Mouse (Mus musculus) bone marrow, adult 2 months (tissue): ENCODE results near the gene Htr1d. TPM values are rescaled to one million over a fixed set of nuclear protein-coding genes. Genes with fewer than 3 reads are reported as not detected.

ENCODE experiments used
- H3K27ac ChIP-seq: fragments of 200-500 bp; 2 replicates; pipeline ENCODE4 v1.5.1; 2012; ENCODE audit warnings: low read depth, mild to moderate bottlenecking, control low read depth, inconsistent platforms, low read length; ENCODE audit not compliant: control insufficient read depth, poor library complexity, insufficient read depth
- H3K4me1 ChIP-seq: fragments of 200-500 bp; 2 replicates; pipeline ENCODE4 v1.6.1; 2011; ENCODE audit warnings: low read length; ENCODE audit not compliant: control insufficient read depth, insufficient read depth
- H3K4me3 ChIP-seq: fragments of 200-500 bp; replicated peaks from 2 replicates; pipeline ENCODE3; 2011; ENCODE audit warnings: mild to moderate bottlenecking, low read depth, low read length, control low read depth; ENCODE audit not compliant: control insufficient read depth
- CTCF ChIP-seq: fragments of 200-500 bp; IDR thresholded peaks from 2 replicates; pipeline ENCODE4 v1.5.1; 2011; ENCODE audit warnings: low read length, control low read depth; ENCODE audit not compliant: control insufficient read depth, insufficient read depth
- POLR2A ChIP-seq: fragments of 200-500 bp; IDR thresholded peaks from 2 replicates; pipeline ENCODE4 v1.6.1; 2011; ENCODE audit warnings: low read depth, mild to moderate bottlenecking, control low read depth, low read length, borderline replicate concordance; ENCODE audit not compliant: control insufficient read depth
- WGBS: fragments of 180-500 bp; shearing (Covaris S2); methylation state at CpG from one replicate; pipeline ENCODE4 v1.1.7; 2018; 5-methylcytosine and 5-hydroxymethylcytosine counted together
- polyA plus RNA-seq: library from polyadenylated mRNA; stranded (reverse); fragments of >200 nt; gene quantifications from 2 replicates; pipeline ENCODE4 v1.2.4, GENCODE M21; 2011; ENCODE audit warnings: low replicate concordance; ENCODE audit not compliant: missing spikeins, insufficient read depth, insufficient read length

The Htr1d gene
- not detected in 2 replicates for polyA plus RNA-seq

DNA sequence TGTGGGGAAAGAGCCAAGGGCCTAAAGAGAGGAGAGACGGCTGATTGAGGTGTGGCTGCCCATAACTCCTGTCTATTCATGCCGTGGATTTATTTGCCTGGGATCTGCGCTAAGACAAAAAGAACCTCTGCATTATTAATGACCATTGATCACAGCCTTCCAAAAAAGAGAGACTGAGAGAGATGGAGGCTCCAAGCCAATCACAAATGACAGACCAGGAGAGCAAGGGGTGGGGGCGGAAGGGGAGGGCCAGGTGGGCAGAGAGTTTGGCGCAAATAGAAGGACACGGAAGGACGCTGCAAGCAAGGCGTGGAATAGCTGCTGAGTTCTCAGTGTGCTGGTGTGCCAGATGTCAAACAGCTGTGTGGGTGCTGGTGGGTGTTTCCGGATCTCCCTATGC is at the start of gene Htr1d:
Htr1d (plus strand) TSS at position 301 of the 400 bp plus-strand sequence.
- no peak within 1 kb of the TSS for H3K27ac ChIP-seq
- no peak within 1 kb of the TSS for H3K4me3 ChIP-seq
- TF ChIP-seq CTCF (no peak), POLR2A (no peak)
- no peaks in the 10 kb centered on the region for H3K4me1 ChIP-seq
- WGBS = 78% methylated on average over 9 of the region's 9 CpGs

DNA sequence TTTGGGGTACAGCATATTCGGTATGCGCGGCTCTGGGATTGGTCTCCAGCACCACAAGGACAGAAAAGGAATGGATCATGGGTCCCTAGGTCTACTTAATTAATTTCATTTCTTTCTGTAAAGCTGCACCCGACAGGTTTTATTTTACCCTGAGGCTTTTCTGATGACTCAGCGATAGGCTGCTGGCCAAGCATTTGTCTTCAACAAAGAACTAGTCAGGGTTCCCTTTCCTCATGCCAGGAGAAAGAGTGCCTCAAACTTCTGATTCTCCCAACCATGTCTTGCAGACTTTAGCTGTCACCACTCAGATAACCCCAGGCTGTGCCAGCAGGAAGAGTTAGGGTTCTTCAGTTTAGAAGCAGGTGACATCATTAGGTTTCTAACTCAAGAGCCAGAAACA is 46.3 kb upstream of the Htr1d start:
- TF ChIP-seq CTCF (no peak), POLR2A (no peak)
- Histone ChIP-seq H3K27ac (no peak overlapping the region), H3K4me1 (no peaks in the 10 kb centered on the region), H3K4me3 (no peak overlapping the region)
- WGBS = 67% methylated on average over 5 of the region's 5 CpGs

DNA sequence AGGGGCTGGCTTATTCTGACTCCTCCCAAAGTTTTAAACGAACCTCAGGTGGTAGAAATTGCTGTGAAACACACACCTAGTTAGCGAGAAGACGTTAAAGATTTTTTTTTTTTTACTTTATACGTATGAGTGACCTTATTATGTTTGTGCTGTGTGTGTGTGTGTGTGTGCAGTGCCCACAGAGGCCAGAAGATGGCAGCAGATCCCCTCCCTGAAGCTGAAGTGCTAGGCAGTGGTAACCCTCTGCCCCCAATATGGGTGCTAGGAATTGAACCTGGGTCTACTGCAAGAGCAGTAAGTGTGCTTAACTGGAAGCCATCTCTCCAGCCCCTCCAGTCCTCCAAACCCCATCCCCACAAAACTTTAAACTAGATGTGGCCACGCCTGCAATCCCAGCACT is 40.3 kb upstream of the Htr1d start:
- H3K27ac ChIP-seq = no peak overlapping the region
- no peaks in the 10 kb centered on the region for H3K4me1 ChIP-seq
- H3K4me3 ChIP-seq = no peak overlapping the region
- 79% methylated on average over 5 of the region's 5 CpGs for WGBS
- TF ChIP-seq CTCF (peak; percentile 40; the same call in 1 of the 2 replicates), POLR2A (no peak)

DNA sequence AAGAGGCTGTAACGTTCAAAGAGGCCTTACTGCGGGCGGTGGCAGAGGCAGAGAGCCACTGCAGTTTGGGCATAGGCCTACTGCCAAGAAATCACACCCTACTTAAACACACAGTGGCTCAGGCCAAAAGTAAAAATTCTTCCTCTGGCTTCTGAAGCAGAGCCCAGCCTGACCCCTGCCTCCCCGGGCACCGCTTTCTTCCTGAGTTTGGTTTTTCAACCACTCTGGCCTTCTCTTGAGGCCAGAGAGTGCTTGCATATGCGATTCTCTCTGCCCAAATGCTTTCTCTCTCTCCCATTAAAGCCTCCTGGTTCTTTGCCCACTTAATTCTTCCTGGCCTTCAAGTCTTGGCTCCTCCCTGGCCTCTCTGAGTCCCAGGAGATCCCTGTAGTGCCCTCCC is 39.5 kb upstream of the Htr1d start:
- WGBS = 88% methylated on average over 6 of the region's 6 CpGs
- Histone ChIP-seq H3K4me3 (no peak overlapping the region), H3K27ac (no peak overlapping the region), H3K4me1 (no peaks in the 10 kb centered on the region)
- no peak for TF ChIP-seq CTCF

DNA sequence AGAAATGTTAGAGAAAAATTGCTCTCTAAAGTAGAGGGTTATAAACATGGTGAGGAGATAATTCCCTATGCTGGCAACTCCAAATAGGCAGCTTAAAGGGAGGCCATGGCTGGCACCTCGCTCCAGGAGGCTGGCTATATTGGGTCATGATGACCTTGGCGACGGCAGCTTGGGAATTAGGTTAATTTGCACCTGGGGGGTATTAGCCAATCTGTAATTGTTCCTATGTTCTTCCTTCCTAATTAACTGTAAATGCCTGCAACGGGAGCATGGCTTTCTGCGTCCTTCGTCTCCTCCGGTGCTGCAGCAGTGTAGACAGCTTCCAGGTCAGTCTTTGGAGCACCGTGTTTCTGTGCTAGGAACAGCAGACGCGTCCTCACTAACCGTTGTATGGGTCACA is 36.1 kb upstream of the Htr1d start:
- no peak for TF ChIP-seq CTCF
- no peak for TF ChIP-seq POLR2A
- no peak overlapping the region for H3K4me3 ChIP-seq
- WGBS = 65% methylated on average over 11 of the region's 11 CpGs
- H3K4me1 ChIP-seq = no peaks in the 10 kb centered on the region
- H3K27ac ChIP-seq = no peak overlapping the region

DNA sequence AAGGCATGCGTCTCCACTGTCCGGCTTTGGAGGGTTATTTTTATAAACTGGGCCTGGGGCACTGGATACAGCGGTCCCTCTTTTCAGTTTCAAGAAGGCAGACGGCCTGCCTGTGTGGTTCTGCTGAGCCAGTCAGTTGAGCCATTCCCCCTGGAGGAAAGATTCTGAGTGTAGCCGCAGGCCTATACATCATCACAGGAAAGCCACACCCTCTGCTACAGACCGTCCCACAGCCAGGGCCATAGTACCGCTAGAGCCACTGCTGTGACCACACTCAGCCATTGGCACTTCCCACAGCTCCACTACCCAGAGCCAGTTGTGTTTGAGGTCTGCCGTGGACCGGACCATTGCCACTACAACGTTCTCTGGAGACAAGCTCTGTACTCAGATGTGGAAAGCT is 21.5 kb upstream of the Htr1d start:
- 72% methylated on average over 10 of the region's 10 CpGs for WGBS
- Histone ChIP-seq H3K4me1 (no peaks in the 10 kb centered on the region), H3K4me3 (no peak overlapping the region), H3K27ac (no peak overlapping the region)
- TF ChIP-seq CTCF = no peak
- no peak for TF ChIP-seq POLR2A

DNA sequence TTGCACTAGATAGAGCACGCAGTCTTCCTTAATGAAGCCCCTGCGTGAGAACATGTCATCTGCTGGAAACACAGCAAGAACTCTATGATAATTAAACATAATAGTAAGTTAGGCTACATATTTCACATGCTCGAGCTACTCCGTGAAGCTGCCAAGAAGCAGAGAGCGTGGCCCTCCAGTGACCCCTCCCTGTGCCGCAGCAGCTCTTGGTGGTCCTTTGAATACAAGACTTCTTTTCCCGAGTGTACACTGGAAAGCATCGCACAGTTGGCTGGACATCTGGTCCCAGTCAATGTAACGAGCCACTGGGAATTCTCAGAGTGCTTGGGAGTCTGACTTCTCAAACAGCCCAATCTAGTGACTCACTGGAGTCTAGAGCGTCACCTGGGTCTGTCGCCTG is 15.5 kb upstream of the Htr1d start:
- no peak for TF ChIP-seq POLR2A
- no peak for TF ChIP-seq CTCF
- Histone ChIP-seq H3K4me3 (no peak overlapping the region), H3K4me1 (no peaks in the 10 kb centered on the region), H3K27ac (no peak overlapping the region)
- 87% methylated on average over 11 of the region's 11 CpGs for WGBS

DNA sequence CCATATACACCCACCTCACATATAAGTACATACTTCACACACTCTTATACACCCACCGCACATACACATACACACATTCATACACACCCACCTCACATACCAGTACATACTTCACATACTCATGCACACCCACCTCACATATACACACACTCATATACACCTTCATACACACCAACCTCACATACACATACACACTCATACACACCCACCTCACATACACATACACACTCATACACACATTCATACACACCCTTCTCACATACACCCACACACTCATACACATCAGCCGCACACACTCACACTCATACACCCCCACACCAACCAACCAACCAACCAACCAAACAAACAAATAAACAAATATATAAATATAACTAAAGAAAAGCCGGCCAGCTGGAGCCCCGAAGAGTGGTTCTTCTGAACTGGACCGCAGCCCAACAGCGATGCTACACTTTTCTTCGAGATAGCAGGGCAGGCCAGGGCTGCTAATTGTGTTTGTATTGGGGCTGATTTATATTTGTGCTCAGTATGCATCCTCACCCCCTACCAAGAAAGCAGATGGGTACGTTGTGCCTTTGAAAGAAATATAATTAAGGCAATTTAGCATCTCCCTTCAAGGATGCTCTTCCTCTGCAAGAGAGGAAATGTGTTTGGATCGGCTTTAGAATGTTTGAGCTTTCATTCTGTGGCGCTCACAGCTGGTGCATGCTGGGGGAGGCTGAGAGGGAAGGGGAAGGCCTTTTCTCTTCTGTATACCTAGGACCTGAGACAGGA is 11.1 kb upstream of the Htr1d start:
- no peak for TF ChIP-seq CTCF
- no peak for TF ChIP-seq POLR2A
- Histone ChIP-seq H3K4me1 (no peaks in the 10 kb centered on the region), H3K27ac (no peak overlapping the region), H3K4me3 (no peak overlapping the region)
- 84% methylated on average over 10 of the region's 10 CpGs for WGBS

DNA sequence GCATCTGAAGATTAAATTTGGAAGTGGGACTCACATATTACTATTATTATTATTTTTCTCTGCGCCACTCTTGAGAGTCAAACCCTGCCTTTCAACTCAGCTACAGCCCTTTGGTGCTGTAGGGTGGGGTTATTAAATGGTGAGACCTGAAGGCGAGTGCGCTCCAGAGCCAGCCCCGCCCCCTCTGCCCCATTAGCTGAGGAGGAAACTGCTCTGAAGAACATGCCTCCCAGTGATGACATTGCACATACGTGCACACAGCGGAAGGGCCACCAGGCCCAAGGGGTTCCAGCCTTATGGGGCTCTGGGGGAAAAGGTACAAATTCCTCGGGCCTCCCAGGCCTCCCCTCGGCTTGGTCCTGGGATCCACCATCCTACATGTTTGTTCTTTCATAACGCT is 7.8 kb upstream of the Htr1d start:
- TF ChIP-seq POLR2A (no peak), CTCF (no peak)
- H3K27ac ChIP-seq = no peak overlapping the region
- 73% methylated on average over 9 of the region's 9 CpGs for whole genome bisulfite sequencing

More for the DNA sequence above, 7.8 kb upstream of the Htr1d start:
- Histone ChIP-seq H3K4me3 (no peak overlapping the region), H3K4me1 (no peaks in the 10 kb centered on the region)
